Mouse (Mus musculus) liver, embryonic 16.5 days (tissue): ENCODE measurements around the gene Inafm2. TPM values are rescaled to one million over a fixed set of nuclear protein-coding genes. Genes with fewer than 3 reads are reported as not detected.
A peak's percentile ranks its signal among the peaks of the same experiment; 100 is the strongest.

Experiments used
- ATAC-seq: fragments of 200-750 bp; cut with Nextera tagmentation; 2 replicates; pipeline ENCODE4 v1.8.0; 2017; ENCODE audit warnings: low read depth, mild to moderate bottlenecking, moderate number of reproducible peaks, moderate library complexity
- H3K27ac ChIP-seq: fragments of 300-500 bp; sonication (generic); 2 replicates; pipeline ENCODE4 v1.5.1; 2014; ENCODE audit warnings: mild to moderate bottlenecking, low read length
- H3K27me3 ChIP-seq: fragments of 300-500 bp; sonication (generic); 2 replicates; pipeline ENCODE4 v1.6.1; 2014; ENCODE audit warnings: low read depth, low read length, mixed read lengths; ENCODE audit not compliant: control insufficient read depth, insufficient read depth
- H3K36me3 ChIP-seq: fragments of 300-500 bp; sonication (generic); 2 replicates; pipeline ENCODE4 v1.6.1; 2014; ENCODE audit warnings: mild to moderate bottlenecking; ENCODE audit not compliant: control insufficient read depth, insufficient read depth
- H3K4me1 ChIP-seq: fragments of 300-500 bp; sonication (generic); 2 replicates; pipeline ENCODE4 v1.6.1; 2014; ENCODE audit warnings: low read depth, low read length, mixed read lengths; ENCODE audit not compliant: control insufficient read depth
- H3K4me2 ChIP-seq: fragments of 300-500 bp; sonication (generic); 2 replicates; pipeline ENCODE4 v1.6.1; 2014; ENCODE audit warnings: low read depth, low read length, mixed read lengths
- H3K4me3 ChIP-seq: fragments of 300-500 bp; sonication (generic); 2 replicates; pipeline ENCODE4 v1.5.1; 2014; ENCODE audit warnings: low read depth, mild to moderate bottlenecking, low read length
- H3K9ac ChIP-seq: fragments of 300-500 bp; sonication (generic); 2 replicates; pipeline ENCODE4 v1.6.1; 2014; ENCODE audit warnings: low read depth, low read length
- H3K9me3 ChIP-seq: fragments of 300-500 bp; sonication (generic); replicated peaks from 2 replicates; pipeline ENCODE4 v1.6.1; 2016; ENCODE audit warnings: low read length; ENCODE audit not compliant: control insufficient read depth
- WGBS: fragments of 180-500 bp; shearing (Covaris S2); extraction: QIAGEN DNeasy Blood & Tissue Kit; methylation state at CpG from one replicate; pipeline ENCODE4 v1.1.7; 2014; ENCODE audit not compliant: insufficient replicate concordance; 5-methylcytosine and 5-hydroxymethylcytosine counted together
- polyA plus RNA-seq: library from polyadenylated mRNA; unstranded; fragments of >200 nt; fragmentation: Nextera tagmentation; extraction: Ambion mirVana; gene quantifications from 2 replicates; pipeline ENCODE4 v1.2.1, GENCODE M21; 2015

Inafm2 gene
- polyA plus RNA-seq, 1 experiment from 2014 or later, result 12.1 TPM

DNA sequence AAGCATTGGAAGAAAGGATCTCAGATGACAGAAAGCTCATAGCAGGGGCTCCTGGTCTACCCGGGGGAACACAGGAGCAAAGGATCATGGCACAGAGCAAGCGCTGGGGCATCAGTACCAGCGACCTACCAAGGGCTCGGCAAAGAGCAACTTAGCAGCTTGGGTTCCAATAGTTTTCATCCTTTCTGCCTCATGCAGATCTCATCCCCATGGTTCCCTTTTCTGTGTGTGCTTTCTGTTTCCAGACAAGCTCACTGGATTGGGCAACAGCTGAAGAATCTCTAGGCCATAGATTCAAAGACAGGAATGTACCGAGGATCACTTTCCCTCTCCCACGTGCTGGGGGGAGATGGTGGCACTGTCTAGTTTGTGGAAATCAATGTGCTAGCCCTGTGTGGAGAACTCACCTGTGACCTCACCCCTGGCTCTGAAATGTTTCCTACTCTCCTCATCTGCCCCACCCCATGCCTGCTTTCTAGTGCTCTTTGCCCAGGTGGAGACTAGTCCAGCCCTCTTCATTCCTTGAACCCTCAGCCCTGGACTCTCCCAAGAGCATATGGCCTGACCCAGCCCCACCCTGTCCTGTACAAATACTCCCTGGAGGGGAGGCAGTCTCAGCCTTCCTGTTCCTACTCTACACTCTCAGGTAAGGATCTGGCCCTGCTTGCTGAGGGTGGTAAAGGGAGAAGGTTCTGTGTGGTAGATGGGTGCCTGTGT lies 26.8 kb downstream of the Inafm2 start, which contains the start of gene Phgr1:
Gene Phgr1 (plus strand): TSS at position 612 of the 717 bp plus-strand sequence.
- Histone ChIP-seq H3K4me3 (no peak within 1 kb of the TSS), H3K4me1 (no peaks in the 10 kb centered on the region), H3K9ac (no peak within 1 kb of the TSS), H3K36me3 (no peaks in the 10 kb centered on the region), H3K4me2 (no peak within 1 kb of the TSS), H3K27me3 (no peaks in the 10 kb centered on the region), H3K9me3 (no peaks in the 10 kb centered on the region), H3K27ac (no peak within 1 kb of the TSS)
- WGBS, result 62% methylated on average over 6 of the region's 6 CpGs
- no peak for ATAC-seq

DNA sequence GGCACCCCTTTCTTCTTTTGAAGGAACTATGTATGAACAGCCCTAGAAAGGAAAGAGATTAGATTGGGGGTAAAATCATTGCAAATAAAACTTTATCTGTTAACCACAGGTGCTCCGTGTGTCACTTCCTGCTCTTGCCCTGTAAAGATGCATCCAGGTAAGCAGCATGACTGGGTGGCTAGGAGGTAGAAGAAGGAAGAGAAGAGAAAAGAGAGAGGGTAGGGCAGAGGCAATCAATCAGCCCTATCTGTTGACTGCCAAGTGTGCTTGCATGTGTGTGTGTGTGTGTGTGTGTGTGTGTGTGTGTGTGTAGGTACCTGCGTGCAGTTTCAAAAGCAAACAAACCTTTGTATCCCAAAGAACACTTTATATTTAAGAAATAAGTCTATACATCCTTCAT lies 29.0 kb downstream of the Inafm2 start:
- 48% methylated on average over 2 of the region's 2 CpGs for WGBS
- no peak for ATAC-seq

DNA sequence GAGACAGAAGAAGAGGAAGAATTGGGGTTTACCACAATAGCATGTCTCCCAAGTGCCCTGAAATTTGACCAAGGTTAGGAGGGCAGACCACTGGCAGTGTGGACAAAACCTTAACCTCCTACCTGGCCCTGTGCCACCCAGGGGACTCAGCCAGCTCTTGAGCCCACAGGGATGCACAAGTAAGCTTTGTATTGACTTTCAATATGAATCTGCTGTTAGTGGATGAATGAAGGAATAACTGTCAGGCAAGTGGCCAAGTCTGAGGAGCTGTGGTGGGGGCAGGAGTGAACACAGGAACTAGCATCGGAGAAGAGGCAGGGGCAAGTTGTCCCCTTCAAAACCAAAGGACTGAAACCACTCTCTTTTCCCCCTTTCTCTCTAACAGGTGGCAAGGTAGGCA lies 29.8 kb downstream of the Inafm2 start:
- no peak overlapping the region for H3K9ac ChIP-seq
- H3K9me3 ChIP-seq, result no peaks in the 10 kb centered on the region
- ATAC-seq, result no peak
- H3K27ac ChIP-seq, result no peak overlapping the region
- H3K27me3 ChIP-seq, result peaks cover 16% of the 10 kb centered on the region; the same call in 1 of the 2 replicates
- peaks cover 10% of the 10 kb centered on the region for H3K4me1 ChIP-seq
- 44% methylated on average over 1 of the region's 1 CpGs for WGBS
- no peaks in the 10 kb centered on the region for H3K36me3 ChIP-seq
- no peak overlapping the region for H3K4me3 ChIP-seq
- H3K4me2 ChIP-seq, result no peak overlapping the region

More for the DNA sequence above, 29.0 kb downstream of the Inafm2 start:
- Histone ChIP-seq H3K9ac (no peak overlapping the region), H3K36me3 (no peaks in the 10 kb centered on the region), H3K4me2 (no peak overlapping the region), H3K4me3 (no peak overlapping the region), H3K27ac (no peak overlapping the region), H3K9me3 (no peaks in the 10 kb centered on the region), H3K4me1 (peaks cover 4% of the 10 kb centered on the region), H3K27me3 (peaks cover 8% of the 10 kb centered on the region; the same call in 1 of the 2 replicates)

DNA sequence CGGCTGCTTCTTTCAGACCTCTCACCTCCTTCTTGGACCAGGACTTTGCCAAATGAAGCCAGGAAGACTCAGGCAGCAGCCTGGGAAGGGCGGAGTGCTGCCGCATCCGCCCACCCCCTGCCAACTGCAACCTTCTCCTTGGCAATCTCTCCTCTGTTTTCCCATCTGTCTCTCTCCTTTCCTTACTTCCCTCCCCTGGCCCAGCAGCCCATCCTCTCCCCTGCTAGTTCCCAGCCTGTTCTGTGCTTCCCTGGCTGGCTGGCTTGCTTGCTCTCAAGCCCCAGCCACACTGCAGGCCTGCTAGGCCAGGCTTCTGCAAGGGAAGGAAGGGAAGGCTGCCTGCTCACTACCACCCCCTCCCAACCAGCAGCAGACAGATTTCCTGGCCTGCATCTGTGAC lies 30.3 kb downstream of the Inafm2 start:
- Histone ChIP-seq H3K27me3 (peaks cover 16% of the 10 kb centered on the region; the same call in 1 of the 2 replicates), H3K4me1 (peaks cover 10% of the 10 kb centered on the region), H3K4me3 (no peak overlapping the region), H3K27ac (no peak overlapping the region), H3K36me3 (no peaks in the 10 kb centered on the region), H3K9me3 (no peaks in the 10 kb centered on the region), H3K4me2 (no peak overlapping the region), H3K9ac (no peak overlapping the region)
- 60% methylated on average over 3 of the region's 4 CpGs for WGBS
- no peak for ATAC-seq

DNA sequence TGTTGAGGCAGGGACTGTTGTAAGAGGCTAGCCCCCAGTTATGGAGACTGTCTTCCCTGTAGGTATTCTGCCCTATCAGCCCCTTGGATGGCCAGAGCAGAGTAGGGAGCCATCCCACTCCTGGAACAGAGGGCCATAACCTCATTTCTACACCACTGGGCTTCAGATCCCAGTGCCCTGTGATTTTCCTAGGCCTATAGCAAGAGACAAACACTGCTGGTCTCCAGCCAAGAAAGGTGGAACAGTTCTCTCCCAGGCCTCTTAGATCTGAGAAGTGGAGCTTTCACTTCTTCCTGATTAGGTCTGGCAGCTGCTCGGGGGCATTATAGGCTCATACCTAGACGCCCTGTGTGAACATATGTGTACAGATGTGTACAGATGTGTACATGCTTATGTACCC lies 30.7 kb downstream of the Inafm2 start:
- H3K9ac ChIP-seq, result no peak overlapping the region
- no peak for ATAC-seq
- no peaks in the 10 kb centered on the region for H3K36me3 ChIP-seq
- H3K27ac ChIP-seq, result no peak overlapping the region
- 53% methylated on average over 2 of the region's 2 CpGs for WGBS
- no peak overlapping the region for H3K4me2 ChIP-seq
- peaks cover 10% of the 10 kb centered on the region for H3K4me1 ChIP-seq
- no peaks in the 10 kb centered on the region for H3K9me3 ChIP-seq
- no peak overlapping the region for H3K4me3 ChIP-seq
- H3K27me3 ChIP-seq, result peaks cover 16% of the 10 kb centered on the region; the same call in 1 of the 2 replicates

DNA sequence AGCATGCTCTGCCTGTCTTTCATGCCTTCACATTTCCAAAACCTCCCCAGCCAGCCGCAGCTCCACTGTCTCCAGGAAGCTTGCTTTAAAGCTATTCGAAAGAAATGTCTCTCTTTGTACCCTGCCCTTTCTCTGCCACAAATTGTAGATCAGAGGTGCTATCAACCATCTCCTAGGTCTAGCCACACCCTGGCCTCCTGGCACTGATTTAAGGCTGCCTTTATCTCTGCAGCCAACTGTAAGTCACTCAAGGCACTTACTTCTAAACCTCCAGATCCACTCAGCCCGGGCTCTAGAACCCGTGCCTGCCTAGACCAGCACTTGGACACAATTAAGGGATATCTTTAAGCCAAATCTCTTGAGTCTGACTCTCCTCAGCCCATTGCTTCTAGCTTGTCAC lies 32.9 kb downstream of the Inafm2 start:
- Histone ChIP-seq H3K27me3 (peaks cover 20% of the 10 kb centered on the region; the same call in 1 of the 2 replicates), H3K27ac (no peak overlapping the region)

DNA sequence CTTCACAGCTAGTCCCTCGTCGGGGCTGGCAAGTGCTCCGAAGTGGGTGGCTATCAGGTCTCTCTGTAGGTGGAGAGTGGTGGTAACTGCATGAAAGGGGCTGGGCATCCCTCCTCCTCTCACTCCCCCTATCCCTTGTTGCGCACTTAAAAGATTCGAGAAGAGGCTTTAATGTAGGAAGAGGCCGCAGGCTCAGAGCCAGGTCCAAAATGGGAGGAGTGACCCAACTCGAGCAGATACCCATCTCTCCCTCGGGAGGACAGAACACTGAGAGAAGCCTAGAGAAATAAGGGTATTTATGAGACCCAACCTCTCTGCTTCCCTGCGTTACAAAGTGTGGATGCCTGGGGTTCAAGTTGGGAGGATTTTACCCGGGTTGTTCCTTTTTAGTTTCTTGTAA lies 33.5 kb downstream of the Inafm2 start:
- Histone ChIP-seq H3K9ac (no peak overlapping the region), H3K9me3 (no peaks in the 10 kb centered on the region), H3K4me2 (peak overlapping the region; percentile 52), H3K4me3 (peak overlapping the region; percentile 26), H3K4me1 (peaks cover 10% of the 10 kb centered on the region), H3K27me3 (peaks cover 20% of the 10 kb centered on the region; the same call in 1 of the 2 replicates), H3K27ac (no peak overlapping the region), H3K36me3 (no peaks in the 10 kb centered on the region)
- no peak for ATAC-seq
- 22% methylated on average over 10 of the region's 10 CpGs for WGBS

More for the DNA sequence above, 32.9 kb downstream of the Inafm2 start:
- H3K9me3 ChIP-seq, result no peaks in the 10 kb centered on the region
- no peaks in the 10 kb centered on the region for H3K36me3 ChIP-seq
- H3K4me1 ChIP-seq, result peaks cover 10% of the 10 kb centered on the region
- no peak overlapping the region for H3K9ac ChIP-seq
- WGBS, result 34% methylated on average over 4 of the region's 4 CpGs
- H3K4me2 ChIP-seq, result no peak overlapping the region
- ATAC-seq, result no peak
- no peak overlapping the region for H3K4me3 ChIP-seq

DNA sequence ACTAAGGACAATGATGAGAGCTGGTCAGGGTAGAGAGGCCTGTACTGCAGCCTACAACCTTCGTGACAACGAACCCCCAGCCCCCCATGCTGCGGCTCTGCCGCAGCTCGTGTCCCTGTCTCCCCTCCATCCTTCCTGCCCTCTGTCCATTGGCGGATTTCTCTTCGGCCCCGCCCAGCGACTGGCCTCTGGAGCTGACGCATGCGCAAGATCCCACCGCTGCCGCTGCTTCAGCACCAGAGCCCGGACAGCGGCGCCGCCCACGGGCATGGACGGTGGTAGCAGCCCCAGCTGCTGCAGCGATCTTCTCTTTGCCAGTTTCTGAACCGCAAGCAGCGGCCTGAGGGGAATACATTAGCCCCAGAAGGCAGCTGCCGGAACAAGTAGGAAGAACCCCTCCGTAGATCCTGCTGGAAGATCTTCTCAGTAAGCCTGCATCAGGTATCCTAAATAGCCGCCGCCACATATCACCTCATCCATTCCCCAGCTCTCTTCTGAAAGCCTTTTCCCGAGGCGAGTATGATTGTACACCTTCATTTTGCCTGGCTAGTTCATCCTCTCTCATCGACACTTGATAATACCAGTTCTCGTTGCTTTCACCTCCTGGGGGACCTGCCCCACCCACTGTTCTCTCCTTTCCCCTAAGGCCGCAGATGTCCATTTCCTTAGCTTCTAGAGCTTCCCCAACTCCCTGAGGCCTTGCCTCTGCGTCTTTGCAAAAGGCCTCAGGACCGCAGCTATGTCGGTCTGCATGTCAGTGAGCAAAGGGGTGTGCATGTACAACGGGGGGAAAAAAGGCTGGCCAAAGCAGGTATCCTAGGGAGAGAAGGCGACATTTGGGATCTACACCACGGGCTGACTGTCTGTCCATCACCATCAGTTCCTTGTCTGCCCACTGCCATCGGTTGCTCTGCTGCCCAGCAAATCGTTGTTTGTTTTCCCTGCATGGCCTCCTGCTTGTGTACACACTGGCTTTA lies 34.2 kb downstream of the Inafm2 start, which contains the start of gene Disp2:
Gene Disp2 (plus strand): TSS at position 216 of the 977 bp plus-strand sequence.
- Histone ChIP-seq H3K4me2 (peak within 1 kb of the TSS; percentile 52), H3K9ac (no peak within 1 kb of the TSS), H3K9me3 (no peaks in the 10 kb centered on the region), H3K36me3 (no peaks in the 10 kb centered on the region), H3K4me3 (peak within 1 kb of the TSS; percentile 26), H3K27me3 (peaks cover 20% of the 10 kb centered on the region; the same call in 1 of the 2 replicates), H3K27ac (no peak within 1 kb of the TSS), H3K4me1 (peaks cover 10% of the 10 kb centered on the region)
- peak; percentile 82 for ATAC-seq
- WGBS, result 11% methylated on average over 39 of the region's 39 CpGs
